Mouse (Mus musculus) left cerebral cortex, adult 18-20 months (tissue): ENCODE measurements around the gene Noc3l. TPM values are rescaled to one million over a fixed set of nuclear protein-coding genes. Genes with fewer than 3 reads are reported as not detected.

ENCODE experiments used
- DNase-seq, 2 experiments: peaks; one replicate each; pipeline ENCODE4 v3.0.0; 2021 to 2022; ENCODE audit warnings: low spot score in 2 of 2, mixed read lengths in 1 of 2
- total RNA-seq, 2 experiments: library from RNA; stranded (reverse); gene quantifications; 2 replicates each; pipeline ENCODE4 v1.2.3; 2021

Noc3l gene
- total RNA-seq, 2 experiments from 2014 or later, result 14.2 to 15.3 TPM

DNA sequence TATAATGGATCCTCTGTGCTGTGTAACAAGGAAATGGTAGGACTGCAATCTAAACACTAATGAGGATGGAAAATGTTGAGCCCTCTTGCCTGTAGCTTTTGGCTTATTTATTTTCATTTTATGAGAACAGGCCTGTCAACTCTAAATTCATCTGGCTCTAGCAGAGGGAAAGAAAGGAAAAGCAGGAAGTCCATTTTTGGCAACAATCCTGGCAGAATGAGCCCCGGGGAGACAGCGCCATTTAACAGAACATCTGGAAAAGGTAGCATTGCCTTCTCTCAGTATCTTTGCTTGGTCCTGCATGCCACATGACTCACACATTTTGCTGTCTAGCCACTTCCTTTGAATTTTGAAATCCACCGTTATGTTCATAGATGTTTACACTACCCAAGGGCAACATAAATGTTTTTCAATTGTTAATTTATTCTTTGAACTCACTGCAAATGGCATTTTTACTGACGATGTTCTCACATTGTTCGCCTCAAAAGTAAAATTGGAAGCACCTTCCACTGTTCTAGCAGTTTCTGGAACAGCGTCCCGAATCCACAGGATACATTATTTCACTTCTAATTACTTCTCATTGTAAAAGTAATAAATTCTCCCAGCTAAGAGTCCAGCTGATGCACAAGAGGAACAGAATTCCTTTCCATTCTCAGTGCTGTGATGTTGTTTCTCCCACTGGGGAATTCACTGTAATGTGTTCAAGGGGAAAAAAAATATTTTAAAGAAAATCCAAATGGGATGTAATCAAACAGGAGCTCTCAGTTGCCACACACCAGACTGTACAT, 60.2 kb downstream of the Noc3l start:
- no peak for DNase-seq

DNA sequence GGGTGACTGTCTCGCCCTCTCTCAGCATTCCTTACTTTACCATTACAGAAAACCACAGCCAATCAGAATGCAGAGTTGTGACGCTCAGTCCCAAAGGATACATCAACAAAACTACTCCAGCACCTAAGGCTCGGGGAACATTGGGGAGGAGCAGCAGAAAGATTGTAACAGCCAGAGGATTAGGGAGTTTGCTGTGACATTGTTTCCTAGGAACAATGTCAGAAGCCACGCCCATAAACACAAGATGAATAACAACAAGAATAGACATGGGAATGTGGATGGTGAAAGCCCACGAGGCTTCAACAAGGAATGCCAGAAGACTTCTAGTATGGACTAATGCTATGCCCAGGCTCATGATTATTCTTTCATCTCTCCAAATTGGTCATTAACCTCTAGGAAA, 61.0 kb downstream of the Noc3l start:
- DNase-seq, result no peak

DNA sequence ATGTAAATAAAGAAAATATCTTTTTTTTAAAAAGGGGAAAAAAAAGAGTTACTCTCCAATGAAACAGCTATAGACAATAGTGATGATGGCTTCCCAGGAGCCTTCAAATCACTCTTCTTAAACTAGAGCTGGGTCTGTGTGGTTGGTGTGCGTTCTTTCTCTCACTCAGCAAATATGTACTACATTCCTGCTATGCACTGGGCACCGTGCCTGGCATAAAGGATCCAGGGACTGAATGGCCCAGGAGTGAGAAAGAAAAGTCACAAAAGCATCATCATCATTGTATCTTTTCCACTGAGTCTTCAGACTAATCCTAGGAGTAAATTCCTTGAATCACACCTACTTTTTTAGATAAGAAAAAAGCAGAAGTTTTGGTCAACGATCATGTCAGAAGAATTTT, 61.9 kb downstream of the Noc3l start:
- DNase-seq, result no peak

DNA sequence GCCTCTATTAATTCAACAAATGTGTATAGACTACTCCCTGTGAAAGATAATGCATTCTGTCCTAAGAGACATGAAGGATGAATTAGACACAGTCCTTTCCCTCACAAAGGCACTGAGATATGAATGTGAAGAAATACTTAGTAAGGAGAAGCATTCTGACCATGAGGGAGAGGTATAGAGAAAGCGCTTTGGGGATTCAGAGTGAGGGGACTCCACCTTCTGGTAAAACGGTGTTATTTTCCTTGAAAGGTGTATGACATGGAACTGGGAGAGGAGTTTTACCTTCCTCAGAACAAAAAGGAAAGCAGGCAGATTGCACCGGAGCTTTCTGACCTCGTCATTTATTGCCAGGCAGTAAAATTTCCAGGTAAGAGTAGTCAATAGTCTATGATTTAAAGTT, 68.8 kb downstream of the Noc3l start:
- no peak for DNase-seq

DNA sequence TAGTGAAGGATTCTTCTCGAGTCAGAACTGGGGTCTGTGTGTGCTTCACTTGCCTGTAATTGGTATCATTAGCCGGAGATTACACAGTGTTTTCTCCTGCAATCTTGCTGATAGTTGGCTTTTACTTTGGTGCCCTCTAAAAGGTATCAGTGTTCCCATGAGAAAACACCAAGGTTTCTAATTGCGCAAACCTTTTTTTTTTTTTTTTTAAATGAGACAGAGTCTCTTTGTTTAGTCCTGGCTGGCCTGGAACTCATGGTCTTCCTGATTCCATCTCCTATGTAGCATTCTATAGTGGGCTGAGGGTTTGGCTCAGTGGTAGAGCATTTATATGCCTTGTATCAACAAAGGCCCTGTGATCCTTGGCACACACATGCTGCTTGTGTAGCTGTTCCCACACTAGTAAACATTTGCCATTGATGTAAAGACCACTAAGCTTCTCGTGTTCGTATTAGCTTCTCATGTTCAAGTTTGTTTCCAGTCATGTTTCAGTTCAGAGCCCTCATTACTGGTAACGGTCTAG, 72.5 kb downstream of the Noc3l start:
- no peak for DNase-seq

DNA sequence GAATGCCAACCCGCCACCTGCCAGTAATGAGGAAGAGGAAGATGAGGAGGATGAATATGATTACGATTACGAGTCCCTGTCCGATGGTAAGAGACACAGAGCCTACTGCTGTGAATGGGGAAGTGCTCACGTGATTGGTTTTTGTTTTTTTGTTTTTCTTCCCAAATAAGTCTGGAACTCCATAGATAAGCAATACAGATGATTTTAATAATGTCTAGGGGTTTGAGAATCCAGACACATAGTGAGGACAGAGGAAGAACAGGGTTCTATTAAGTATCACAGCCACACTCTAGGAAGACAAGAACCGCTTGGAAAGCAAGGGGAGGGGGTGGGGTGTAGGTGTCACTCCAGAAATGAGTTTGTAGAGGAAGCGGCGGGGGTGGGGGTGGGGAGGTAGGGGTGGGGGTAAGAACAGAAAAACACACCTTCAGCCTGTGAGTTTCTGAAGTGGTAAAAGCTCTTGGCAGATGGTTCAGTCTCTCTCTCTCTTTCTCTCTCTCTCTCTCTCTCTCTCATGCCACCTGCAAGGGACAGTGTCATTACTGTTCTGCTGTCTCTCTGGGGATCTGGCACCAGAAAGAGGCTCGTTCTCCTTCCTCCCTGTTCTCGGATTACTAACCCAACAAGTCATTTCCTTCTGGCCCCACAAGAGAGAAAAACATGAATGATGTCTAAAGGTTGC, 73.1 kb downstream of the Noc3l start:
- no peak for DNase-seq

DNA sequence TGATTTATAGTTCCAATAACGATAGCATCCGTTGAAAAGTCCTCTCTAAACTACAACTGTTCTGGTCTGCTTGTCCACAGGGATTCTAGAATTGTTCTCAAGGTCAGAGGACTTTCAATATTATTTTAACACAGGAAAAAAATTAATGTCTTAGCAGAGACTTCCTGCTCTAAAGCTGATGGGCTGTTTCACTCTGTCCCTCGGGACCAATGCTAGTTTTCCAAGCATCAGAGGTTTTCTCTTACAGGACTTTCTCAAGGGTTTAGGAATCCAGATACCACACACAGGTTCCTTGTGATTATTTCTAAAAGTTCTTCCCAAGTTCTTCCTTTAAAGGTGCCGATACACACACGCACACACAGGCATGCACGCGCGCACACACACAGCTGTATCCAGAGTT, 74.5 kb downstream of the Noc3l start:
- DNase-seq, result no peak

Other genes starting within 250 kb of the Noc3l start
- 10 to 100 TPM; 12.9 to 13.1 TPM for gene Tbc1d12, start 17.3 kb upstream of the Noc3l start, total RNA-seq
- 1 to 10 TPM; 2.5 to 3.7 TPM for gene Hells, start 111.7 kb upstream of the Noc3l start, total RNA-seq
- gene Cyp2c55, start 187.8 kb upstream of the Noc3l start, total RNA-seq, result under 1 TPM; 0.19 to 0.45 TPM
- under 1 TPM in 1 of 2 experiments, not detected in 1; 0.35 TPM for gene Cyp2c65, start 241.8 kb upstream of the Noc3l start, total RNA-seq